Mouse (Mus musculus): ENCODE measurements around the gene Ptprr. TPM values are rescaled to one million over a fixed set of nuclear protein-coding genes. Genes with fewer than 3 reads are reported as not detected.

Gene Ptprr
- total and polyA plus RNA-seq, 3 experiments = 0.76 to 2.0 (median 1.8) TPM

GRCm38 (mm10) chr10:116272156-116272555 lies 254.1 kb downstream of the Ptprr start:
- intact Hi-C loops (cut with DNase I) = no loop called here
- WGBS = 57% methylated on average over 3 of the region's 3 CpGs
- Histone ChIP-seq H3K9ac (ENCODE audit: low read depth, low read length) (no peak overlapping the region), H3K27me3 (ENCODE audit: control insufficient read depth, insufficient read depth, low read length) (no peaks in the 10 kb centered on the region), H3K79me2 (replicated peaks; ENCODE audit: control insufficient read depth, insufficient read depth, low read length) (no peaks in the 10 kb centered on the region), H3K4me3 (no peak overlapping the region), H3K36me3 (ENCODE audit: control insufficient read depth, insufficient read depth, low read length) (peaks cover 13% of the 10 kb centered on the region), H3K27ac (peak overlapping the region; percentile 2; the same call in 1 of the 2 replicates), H3K4me1 (ENCODE audit: control insufficient read depth, insufficient read depth, low read length) (peaks cover 15% of the 10 kb centered on the region)
- TF ChIP-seq EP300 (IDR thresholded peaks at IDR 0.05; ENCODE audit: insufficient read depth, low read depth, low read length) (no peak), CTCF (IDR thresholded peaks at IDR 0.05) (no peak), POLR2A (IDR thresholded peaks at IDR 0.05; ENCODE audit: insufficient read depth, low read depth, low read length) (no peak)
- no peak for DNase-seq

DNA sequence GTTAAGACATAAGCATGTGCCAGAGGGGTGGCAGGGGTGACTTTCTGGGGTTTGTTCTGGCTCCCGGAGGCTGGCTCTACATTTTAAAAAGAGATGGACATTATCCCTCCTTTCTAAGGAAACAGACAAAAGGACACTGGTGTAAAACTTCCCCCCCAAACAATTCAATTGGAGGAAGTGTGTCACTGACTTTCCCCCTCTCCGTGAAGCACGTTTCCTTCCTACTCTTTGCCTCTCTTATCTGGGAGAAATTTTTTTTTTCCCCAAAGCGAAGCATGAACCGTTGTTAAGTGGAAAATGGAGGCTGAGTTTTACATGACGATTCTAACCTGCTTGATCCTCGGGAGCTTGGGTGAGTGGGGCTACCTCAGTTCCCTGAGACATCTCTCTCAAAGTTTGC lies 257.3 kb downstream of the Ptprr start, which contains the start of gene Ptprb:
TSS of gene Ptprb (plus strand) at position 244 of the 400 bp plus-strand sequence.
- Histone ChIP-seq H3K4me1 (ENCODE audit: control insufficient read depth, insufficient read depth, low read length) (peaks cover 13% of the 10 kb centered on the region), H3K27me3 (ENCODE audit: control insufficient read depth, insufficient read depth, low read length) (no peaks in the 10 kb centered on the region), H3K27ac (peak within 1 kb of the TSS; percentile 79), H3K36me3 (ENCODE audit: control insufficient read depth, insufficient read depth, low read length) (peaks cover 2% of the 10 kb centered on the region; the same call in 1 of the 2 replicates), H3K9ac (ENCODE audit: low read depth, low read length) (peak within 1 kb of the TSS; percentile 75), H3K4me3 (peak within 1 kb of the TSS; percentile 38), H3K79me2 (replicated peaks; ENCODE audit: control insufficient read depth, insufficient read depth, low read length) (no peaks in the 10 kb centered on the region)
- DNase-seq = no peak
- WGBS = 26% methylated on average over 7 of the region's 7 CpGs
- TF ChIP-seq EP300 (IDR thresholded peaks at IDR 0.05; ENCODE audit: insufficient read depth, low read depth, low read length) = no peak
- TF ChIP-seq POLR2A (IDR thresholded peaks at IDR 0.05; ENCODE audit: insufficient read depth, low read depth, low read length) = peak; percentile 39; the same call in 1 of the 2 replicates
- TF ChIP-seq CTCF (IDR thresholded peaks at IDR 0.05) = no peak
- intact Hi-C loops (cut with DNase I) = no loop called here

- Histone ChIP-seq H3K4me3 (no peak overlapping the region), H3K4me1 (ENCODE audit: control insufficient read depth, insufficient read depth, low read length) (peaks cover 23% of the 10 kb centered on the region), H3K36me3 (ENCODE audit: control insufficient read depth, insufficient read depth, low read length) (peaks cover 26% of the 10 kb centered on the region), H3K79me2 (replicated peaks; ENCODE audit: control insufficient read depth, insufficient read depth, low read length) (no peaks in the 10 kb centered on the region; the same call in 1 of the 2 replicates), H3K27ac (peak overlapping the region; percentile 76), H3K27me3 (ENCODE audit: control insufficient read depth, insufficient read depth, low read length) (no peaks in the 10 kb centered on the region; the same call in 1 of the 2 replicates), H3K9ac (ENCODE audit: low read depth, low read length) (no peak overlapping the region)
- no peak for DNase-seq
- intact Hi-C loops (cut with DNase I) = no loop called here
- TF ChIP-seq CTCF (IDR thresholded peaks at IDR 0.05) (no peak), POLR2A (IDR thresholded peaks at IDR 0.05; ENCODE audit: insufficient read depth, low read depth, low read length) (peak; percentile 37; the same call in 1 of the 2 replicates), EP300 (IDR thresholded peaks at IDR 0.05; ENCODE audit: insufficient read depth, low read depth, low read length) (0 out of 2 replicates have a peak, but pooled peaks have one; percentile 45)
- WGBS = 59% methylated on average over 7 of the region's 7 CpGs
These were observed 268.8 kb downstream of the Ptprr start for GRCm38 (mm10) chr10:116286697-116287344.

DNA sequence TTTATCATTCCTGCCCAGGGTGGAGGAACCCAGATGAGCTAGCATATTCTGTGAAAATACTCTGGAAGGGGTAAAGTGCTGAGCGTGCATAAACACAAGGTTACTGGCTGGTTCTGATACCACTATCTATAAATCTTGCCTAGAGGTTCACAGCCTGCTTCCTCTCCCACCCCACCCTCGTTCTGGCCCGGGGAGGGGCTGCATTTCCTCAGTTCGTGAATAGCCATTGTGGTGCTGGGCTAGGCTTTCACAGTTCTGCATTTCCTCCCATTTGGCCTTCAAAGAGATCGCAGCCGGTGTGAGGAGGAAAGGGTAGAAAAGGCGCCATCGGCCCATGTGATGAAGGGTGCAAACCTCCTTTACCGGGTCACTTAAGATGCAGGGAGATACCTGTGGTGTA lies 270.1 kb downstream of the Ptprr start:
- H3K36me3 ChIP-seq (ENCODE audit: control insufficient read depth, insufficient read depth, low read length) = peaks cover 27% of the 10 kb centered on the region
- H3K27me3 ChIP-seq (ENCODE audit: control insufficient read depth, insufficient read depth, low read length) = no peaks in the 10 kb centered on the region; the same call in 1 of the 2 replicates
- DNase-seq = peak; percentile 57 to 75
- H3K27ac ChIP-seq = peak overlapping the region; percentile 76
- H3K79me2 ChIP-seq (replicated peaks; ENCODE audit: control insufficient read depth, insufficient read depth, low read length) = no peaks in the 10 kb centered on the region; the same call in 1 of the 2 replicates
- no peak overlapping the region for H3K4me3 ChIP-seq
- H3K4me1 ChIP-seq (ENCODE audit: control insufficient read depth, insufficient read depth, low read length) = peaks cover 22% of the 10 kb centered on the region
- H3K9ac ChIP-seq (ENCODE audit: low read depth, low read length) = no peak overlapping the region
- TF ChIP-seq POLR2A (IDR thresholded peaks at IDR 0.05; ENCODE audit: insufficient read depth, low read depth, low read length) (peak; percentile 43; the same call in 1 of the 2 replicates), CTCF (IDR thresholded peaks at IDR 0.05) (no peak), EP300 (IDR thresholded peaks at IDR 0.05; ENCODE audit: insufficient read depth, low read depth, low read length) (peak; percentile 94)
- 29% methylated on average over 9 of the region's 9 CpGs for WGBS
- intact Hi-C loops (cut with DNase I) = loop anchor here (1.0 to 2.0 kb wide), 2 partner anchors 13 to 21 kb away; no protein-coding TSS in a partner anchor

- 42% methylated on average over 4 of the region's 4 CpGs for WGBS
- Histone ChIP-seq H3K4me1 (ENCODE audit: control insufficient read depth, insufficient read depth, low read length) (peaks cover 24% of the 10 kb centered on the region), H3K9ac (ENCODE audit: low read depth, low read length) (no peak overlapping the region), H3K27ac (peak overlapping the region; percentile 26; the same call in 1 of the 2 replicates), H3K79me2 (replicated peaks; ENCODE audit: control insufficient read depth, insufficient read depth, low read length) (peaks cover 3% of the 10 kb centered on the region), H3K4me3 (no peak overlapping the region), H3K27me3 (ENCODE audit: control insufficient read depth, insufficient read depth, low read length) (peaks cover 2% of the 10 kb centered on the region), H3K36me3 (ENCODE audit: control insufficient read depth, insufficient read depth, low read length) (peaks cover 27% of the 10 kb centered on the region)
- intact Hi-C loops (cut with DNase I) = no loop called here
- DNase-seq = no peak
- TF ChIP-seq EP300 (IDR thresholded peaks at IDR 0.05; ENCODE audit: insufficient read depth, low read depth, low read length) (no peak), CTCF (IDR thresholded peaks at IDR 0.05) (no peak), POLR2A (IDR thresholded peaks at IDR 0.05; ENCODE audit: insufficient read depth, low read depth, low read length) (no peak)
These were observed 272.5 kb downstream of the Ptprr start for GRCm38 (mm10) chr10:116290483-116290882.

Measured in heart, adult 2 months (tissue).